Mouse (Mus musculus): Measurements from ENCODE around the gene Fbxl13. TPM values are rescaled to one million over a fixed set of nuclear protein-coding genes. Genes with fewer than 3 reads are reported as not detected.

Gene Fbxl13
- total and polyA plus RNA-seq, 3 experiments, result 0.14 to 0.30 (median 0.19) TPM

- peaks cover 14 to 27% of the 10 kb centered on the region in 2 experiments for H3K4me1 ChIP-seq (ENCODE audit: control insufficient read depth in 1 of 2, insufficient read depth in 2 of 2)
- dilution Hi-C loops (cut with MboI; ENCODE audit: extremely low pct_ligation_motif_present, extremely low pct_unique_long_range_greater_than_20kb, low sequenced_read_pairs) (no loop called here), in situ Hi-C loops (cut with MboI; ENCODE audit: low pct_ligation_motif_present, low pct_unique_long_range_greater_than_20kb, low sequenced_read_pairs) (no loop called here)
- H3K27me3 ChIP-seq (replicated peaks), result no peaks in the 10 kb centered on the region
- no peak overlapping the region for H3K4me2 ChIP-seq (ENCODE audit: insufficient read depth, low read depth, poor library complexity, severe bottlenecking)
- H3K9ac ChIP-seq (ENCODE audit: insufficient read depth, low read depth), result no peak overlapping the region
- TF ChIP-seq MAFK (IDR thresholded peaks at IDR 0.05; ENCODE audit: insufficient replicate concordance, low read length), result no peak
- no peak for TF ChIP-seq TCF12 (IDR thresholded peaks at IDR 0.05; ENCODE audit: low read depth, low read length)
- no peak for TF ChIP-seq MXI1 (IDR thresholded peaks at IDR 0.05; ENCODE audit: low read depth, low read length)
- TF ChIP-seq SMC3 (IDR thresholded peaks at IDR 0.05; ENCODE audit: low read depth, low read length), result no peak
- TF ChIP-seq CTCF (conservative IDR thresholded peaks at IDR 0.05 in 1 of 2, IDR thresholded peaks at IDR 0.05 in 1 of 2; ENCODE audit: low read depth in 2 of 2, low read length in 2 of 2), result no peak
- TF ChIP-seq HCFC1 (IDR thresholded peaks at IDR 0.05; ENCODE audit: low read depth, low read length), result no peak
- no peak for TF ChIP-seq UBTF (IDR thresholded peaks at IDR 0.05; ENCODE audit: low read depth, low read length)
- TF ChIP-seq SIN3A (IDR thresholded peaks at IDR 0.05; ENCODE audit: low read length), result no peak
- no peak for TF ChIP-seq ZKSCAN1 (IDR thresholded peaks at IDR 0.05; ENCODE audit: borderline replicate concordance, low read depth, low read length)
- TF ChIP-seq USF1 (IDR thresholded peaks at IDR 0.05; ENCODE audit: low read depth, low read length), result no peak
- TF ChIP-seq IRF4 (IDR thresholded peaks at IDR 0.05; ENCODE audit: low read depth, low read length), result no peak
- no peak for TF ChIP-seq TBP (conservative IDR thresholded peaks at IDR 0.05; ENCODE audit: low read depth, low read length)
- TF ChIP-seq ETS1 (conservative IDR thresholded peaks at IDR 0.05; ENCODE audit: low read depth, low read length), result no peak
- TF ChIP-seq POLR2A (IDR thresholded peaks at IDR 0.05; ENCODE audit: low read depth, low read length), result no peak
- no peak for TF ChIP-seq ZMIZ1 (IDR thresholded peaks at IDR 0.05; ENCODE audit: low read depth, low read length)
- TF ChIP-seq ZC3H11A (IDR thresholded peaks at IDR 0.05; ENCODE audit: low read depth, low read length), result no peak
- TF ChIP-seq ZNF384 (IDR thresholded peaks at IDR 0.05; ENCODE audit: low read depth, low read length), result no peak
- TF ChIP-seq KAT2A (IDR thresholded peaks at IDR 0.05; ENCODE audit: insufficient replicate concordance, low read length), result no peak
- TF ChIP-seq BHLHE40 (IDR thresholded peaks at IDR 0.05; ENCODE audit: low read depth, low read length), result no peak
- no peaks in the 10 kb centered on the region for H3K36me3 ChIP-seq (replicated peaks in 1 of 2; ENCODE audit: control insufficient read depth in 1 of 2, insufficient read depth in 1 of 2, low read length in 1 of 2)
- DNase-seq (ENCODE audit: extremely low read depth), result no peak
- H3K4me3 ChIP-seq (replicated peaks in 1 of 3; ENCODE audit: low read depth in 2 of 3, low read length in 2 of 3, poor library complexity in 1 of 3), result no peak overlapping the region
- H3K9me3 ChIP-seq (replicated peaks; ENCODE audit: low read length), result peaks cover 3% of the 10 kb centered on the region
- no peak overlapping the region for H3K27ac ChIP-seq (ENCODE audit: insufficient read depth, low read depth)
- no peaks in the 10 kb centered on the region for H3K79me2 ChIP-seq (replicated peaks; ENCODE audit: control insufficient read depth, extremely low read depth, insufficient read depth, poor library complexity, severe bottlenecking)
Observed at GRCm38 (mm10) chr5:21513363-21513762, 132.1 kb downstream of the Fbxl13 start.

- H3K36me3 ChIP-seq (replicated peaks in 1 of 2; ENCODE audit: control insufficient read depth in 1 of 2, insufficient read depth in 1 of 2, low read length in 1 of 2), result no peaks in the 10 kb centered on the region
- H3K4me1 ChIP-seq (ENCODE audit: control insufficient read depth in 1 of 2, insufficient read depth in 2 of 2), result peaks cover 16 to 29% of the 10 kb centered on the region in 2 experiments
- H3K9ac ChIP-seq (ENCODE audit: insufficient read depth, low read depth), result no peak overlapping the region
- no peaks in the 10 kb centered on the region for H3K79me2 ChIP-seq (replicated peaks; ENCODE audit: control insufficient read depth, extremely low read depth, insufficient read depth, poor library complexity, severe bottlenecking)
- H3K27ac ChIP-seq (ENCODE audit: insufficient read depth, low read depth), result no peak overlapping the region
- TF ChIP-seq SIN3A (IDR thresholded peaks at IDR 0.05; ENCODE audit: low read length), result no peak
- TF ChIP-seq EP300 (IDR thresholded peaks at IDR 0.05; ENCODE audit: low read length), result peak; percentile 34; the same call in 1 of the 2 replicates
- peak; percentile 36; the same call in 1 of the 2 replicates for TF ChIP-seq IRF4 (IDR thresholded peaks at IDR 0.05; ENCODE audit: low read depth, low read length)
- no peak for DNase-seq (ENCODE audit: extremely low read depth)
- dilution Hi-C loops (cut with MboI; ENCODE audit: extremely low pct_ligation_motif_present, extremely low pct_unique_long_range_greater_than_20kb, low sequenced_read_pairs) (no loop called here), in situ Hi-C loops (cut with MboI; ENCODE audit: low pct_ligation_motif_present, low pct_unique_long_range_greater_than_20kb, low sequenced_read_pairs) (no loop called here)
- H3K27me3 ChIP-seq (replicated peaks), result no peaks in the 10 kb centered on the region
- no peak overlapping the region for H3K4me2 ChIP-seq (ENCODE audit: insufficient read depth, low read depth, poor library complexity, severe bottlenecking)
- H3K4me3 ChIP-seq (replicated peaks in 1 of 3; ENCODE audit: low read depth in 2 of 3, low read length in 2 of 3, poor library complexity in 1 of 3), result no peak overlapping the region
- H3K9me3 ChIP-seq (replicated peaks; ENCODE audit: low read length), result no peaks in the 10 kb centered on the region
Observed at GRCm38 (mm10) chr5:21509801-21510200, 135.6 kb downstream of the Fbxl13 start.

Measured in CH12.LX (cell line).